Mouse (Mus musculus): Measurements from ENCODE around the gene Tmem164. TPM values are rescaled to one million over a fixed set of nuclear protein-coding genes. Genes with fewer than 3 reads are reported as not detected.

Gene Tmem164
- polyA plus RNA-seq, 1 experiment, result 27.7 TPM

- no peak for DNase-seq (ENCODE audit: low read depth)
- TF ChIP-seq POLR2A (IDR thresholded peaks at IDR 0.05; ENCODE audit: borderline replicate concordance, extremely low read depth, insufficient read depth, insufficient read length, poor library complexity, severe bottlenecking), result no peak
- TF ChIP-seq CTCF (IDR thresholded peaks at IDR 0.05; ENCODE audit: borderline replicate concordance, extremely low read depth, insufficient read depth, insufficient read length), result no peak
Observed at GRCm38 (mm10) chrX:142760415-142760814, 79.2 kb downstream of the Tmem164 start.

DNA sequence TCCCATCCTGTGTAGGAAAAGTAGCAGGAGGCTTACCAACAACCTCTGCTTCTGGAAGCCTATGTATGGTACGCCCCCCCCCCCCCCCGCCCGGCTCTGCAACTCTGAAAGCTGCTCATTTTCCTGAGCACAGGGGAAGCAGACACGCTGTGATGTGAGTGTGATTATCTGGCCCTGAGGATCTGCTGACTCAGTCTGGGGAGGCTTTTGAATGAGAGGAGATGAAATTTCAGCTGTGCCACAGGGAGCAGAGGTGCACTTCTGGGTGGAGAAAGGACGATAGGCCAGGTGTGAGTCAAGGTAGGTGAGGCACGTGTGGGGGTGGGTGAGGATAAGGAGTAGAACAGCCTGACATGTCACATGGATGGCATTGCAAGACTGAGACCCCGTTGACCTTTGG is 82.1 kb downstream of the Tmem164 start:
- TF ChIP-seq CTCF (IDR thresholded peaks at IDR 0.05; ENCODE audit: borderline replicate concordance, extremely low read depth, insufficient read depth, insufficient read length) (no peak), POLR2A (IDR thresholded peaks at IDR 0.05; ENCODE audit: borderline replicate concordance, extremely low read depth, insufficient read depth, insufficient read length, poor library complexity, severe bottlenecking) (no peak)
- DNase-seq (ENCODE audit: low read depth), result no peak

GRCm38 (mm10) chrX:142769698-142770097 is 88.5 kb downstream of the Tmem164 start:
- no peak for TF ChIP-seq POLR2A (IDR thresholded peaks at IDR 0.05; ENCODE audit: borderline replicate concordance, extremely low read depth, insufficient read depth, insufficient read length, poor library complexity, severe bottlenecking)
- no peak for TF ChIP-seq CTCF (IDR thresholded peaks at IDR 0.05; ENCODE audit: borderline replicate concordance, extremely low read depth, insufficient read depth, insufficient read length)
- DNase-seq (ENCODE audit: low read depth), result no peak

GRCm38 (mm10) chrX:142773658-142774057 is 92.5 kb downstream of the Tmem164 start:
- DNase-seq (ENCODE audit: low read depth), result no peak
- no peak for TF ChIP-seq POLR2A (IDR thresholded peaks at IDR 0.05; ENCODE audit: borderline replicate concordance, extremely low read depth, insufficient read depth, insufficient read length, poor library complexity, severe bottlenecking)
- no peak for TF ChIP-seq CTCF (IDR thresholded peaks at IDR 0.05; ENCODE audit: borderline replicate concordance, extremely low read depth, insufficient read depth, insufficient read length)

- no peak for TF ChIP-seq POLR2A (IDR thresholded peaks at IDR 0.05; ENCODE audit: borderline replicate concordance, extremely low read depth, insufficient read depth, insufficient read length, poor library complexity, severe bottlenecking)
- no peak for DNase-seq (ENCODE audit: low read depth)
Observed at GRCm38 (mm10) chrX:142776131-142776530, 94.9 kb downstream of the Tmem164 start.

- no peak for DNase-seq (ENCODE audit: low read depth)
- TF ChIP-seq POLR2A (IDR thresholded peaks at IDR 0.05; ENCODE audit: borderline replicate concordance, extremely low read depth, insufficient read depth, insufficient read length, poor library complexity, severe bottlenecking) (no peak), CTCF (IDR thresholded peaks at IDR 0.05; ENCODE audit: borderline replicate concordance, extremely low read depth, insufficient read depth, insufficient read length) (no peak)
Observed at GRCm38 (mm10) chrX:142778638-142779037, 97.4 kb downstream of the Tmem164 start.

GRCm38 (mm10) chrX:142786160-142787052 is 105.2 kb downstream of the Tmem164 start:
- DNase-seq (ENCODE audit: low read depth), result peak; percentile 82
- TF ChIP-seq CTCF (IDR thresholded peaks at IDR 0.05; ENCODE audit: borderline replicate concordance, extremely low read depth, insufficient read depth, insufficient read length) (no peak), POLR2A (IDR thresholded peaks at IDR 0.05; ENCODE audit: borderline replicate concordance, extremely low read depth, insufficient read depth, insufficient read length, poor library complexity, severe bottlenecking) (no peak)

GRCm38 (mm10) chrX:142792185-142792584 is 111.0 kb downstream of the Tmem164 start:
- TF ChIP-seq POLR2A (IDR thresholded peaks at IDR 0.05; ENCODE audit: borderline replicate concordance, extremely low read depth, insufficient read depth, insufficient read length, poor library complexity, severe bottlenecking) (no peak), CTCF (IDR thresholded peaks at IDR 0.05; ENCODE audit: borderline replicate concordance, extremely low read depth, insufficient read depth, insufficient read length) (no peak)
- DNase-seq (ENCODE audit: low read depth), result no peak

DNA sequence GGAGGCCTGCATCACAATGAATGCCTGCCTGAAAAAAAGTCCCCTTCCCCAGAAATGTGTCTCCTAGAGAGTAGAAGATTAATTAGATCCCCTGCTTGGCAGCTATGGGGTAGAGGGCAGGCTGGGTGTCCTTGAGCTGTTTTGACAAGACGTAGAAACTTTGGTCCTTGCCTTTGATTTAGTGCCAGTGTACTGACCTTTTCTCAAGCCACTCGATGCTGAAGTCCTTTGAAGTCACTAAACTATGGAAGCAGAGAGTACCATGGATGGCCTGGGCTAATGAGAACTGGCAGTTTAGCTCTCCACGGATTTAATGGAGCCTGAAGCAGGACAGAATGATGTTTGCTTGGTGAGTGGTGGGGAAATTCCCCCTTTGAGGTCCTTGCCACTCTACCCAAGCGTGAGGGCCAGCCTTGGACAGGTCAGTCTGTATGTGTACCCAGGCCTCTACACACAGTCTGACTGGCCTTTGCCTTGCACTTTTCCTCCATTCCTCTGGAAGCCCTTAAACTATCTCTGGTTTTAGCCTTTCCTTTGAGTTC is 112.9 kb downstream of the Tmem164 start:
- DNase-seq (ENCODE audit: low read depth), result no peak
- TF ChIP-seq CTCF (IDR thresholded peaks at IDR 0.05; ENCODE audit: borderline replicate concordance, extremely low read depth, insufficient read depth, insufficient read length) (no peak), POLR2A (IDR thresholded peaks at IDR 0.05; ENCODE audit: borderline replicate concordance, extremely low read depth, insufficient read depth, insufficient read length, poor library complexity, severe bottlenecking) (no peak)

DNA sequence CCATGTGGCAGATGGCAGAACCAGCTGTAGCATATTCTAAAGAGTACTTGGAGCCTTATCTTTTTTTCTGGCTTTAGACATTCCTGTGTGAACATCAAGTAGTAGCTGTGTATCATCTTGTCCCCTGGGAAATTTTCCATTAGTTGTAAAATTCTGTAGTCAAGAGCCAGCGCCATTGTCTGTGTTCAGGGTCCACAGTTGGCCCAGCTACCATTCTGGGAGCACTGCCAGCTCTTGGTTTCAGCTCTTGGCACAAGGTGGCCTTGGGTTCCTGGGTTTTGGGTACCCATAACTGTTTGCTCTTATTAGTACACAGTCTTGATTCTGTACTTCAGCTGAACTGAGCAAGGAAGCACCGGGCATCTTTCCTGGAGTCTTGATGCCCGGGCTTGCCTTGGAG is 123.4 kb downstream of the Tmem164 start:
- TF ChIP-seq CTCF (IDR thresholded peaks at IDR 0.05; ENCODE audit: borderline replicate concordance, extremely low read depth, insufficient read depth, insufficient read length) (no peak), POLR2A (IDR thresholded peaks at IDR 0.05; ENCODE audit: borderline replicate concordance, extremely low read depth, insufficient read depth, insufficient read length, poor library complexity, severe bottlenecking) (no peak)
- peak; percentile 76 for DNase-seq (ENCODE audit: low read depth)

DNA sequence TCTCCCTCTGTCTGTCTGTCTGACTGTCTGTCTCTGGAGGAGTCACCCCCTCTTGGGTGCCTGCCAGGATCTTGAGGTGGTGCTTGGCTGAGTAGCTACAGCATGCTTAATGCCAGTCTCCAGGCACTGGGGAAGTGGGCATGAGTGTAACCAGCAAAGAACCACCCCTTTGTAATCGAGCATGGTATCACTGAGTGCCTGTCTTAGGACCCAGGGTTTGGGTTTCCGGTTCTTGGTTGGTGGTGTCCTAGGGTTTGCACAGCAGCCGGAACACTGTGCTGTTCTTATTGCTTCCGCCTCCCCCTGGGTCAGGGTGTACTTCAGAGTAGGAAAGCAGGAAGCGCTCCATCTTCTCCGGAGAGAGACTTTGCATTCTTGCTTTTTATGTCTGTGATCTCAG is 124.9 kb downstream of the Tmem164 start:
- TF ChIP-seq CTCF (IDR thresholded peaks at IDR 0.05; ENCODE audit: borderline replicate concordance, extremely low read depth, insufficient read depth, insufficient read length) (no peak), POLR2A (IDR thresholded peaks at IDR 0.05; ENCODE audit: borderline replicate concordance, extremely low read depth, insufficient read depth, insufficient read length, poor library complexity, severe bottlenecking) (no peak)
- DNase-seq (ENCODE audit: low read depth), result no peak

DNA sequence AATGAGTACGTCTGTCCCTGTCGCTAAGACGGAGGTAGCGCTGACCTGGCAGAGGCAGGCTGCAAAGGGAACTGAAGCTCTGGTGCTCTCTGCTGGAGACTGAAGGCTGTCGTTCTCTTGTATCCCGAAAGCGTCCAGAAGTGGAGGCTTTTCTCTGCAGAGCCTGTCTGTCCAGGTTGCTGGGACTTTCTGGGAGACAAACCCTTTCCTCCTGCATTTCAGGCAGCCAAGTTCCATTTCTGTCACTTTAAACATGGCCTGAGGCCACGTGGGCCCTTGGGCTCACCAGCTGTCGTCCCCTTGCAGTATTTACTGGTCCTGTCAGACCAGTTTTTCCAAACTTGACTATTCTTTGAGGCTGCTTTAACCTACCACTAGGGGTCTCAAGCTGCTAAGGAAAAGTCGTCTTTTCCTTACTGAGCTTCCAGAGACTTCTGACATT is 125.4 kb downstream of the Tmem164 start:
- TF ChIP-seq POLR2A (IDR thresholded peaks at IDR 0.05; ENCODE audit: borderline replicate concordance, extremely low read depth, insufficient read depth, insufficient read length, poor library complexity, severe bottlenecking) (no peak), CTCF (IDR thresholded peaks at IDR 0.05; ENCODE audit: borderline replicate concordance, extremely low read depth, insufficient read depth, insufficient read length) (peak; percentile 32; the same call in 1 of the 2 replicates)
- DNase-seq (ENCODE audit: low read depth), result peak; percentile 56
